Mouse (Mus musculus) kidney, embryonic 14.5 days (tissue): Measurements from ENCODE around the gene Cmtm8. TPM values are rescaled to one million over a fixed set of nuclear protein-coding genes. Genes with fewer than 3 reads are reported as not detected.

Experiments used
- ATAC-seq: fragments of 200-750 bp; cut with Nextera tagmentation; 2 replicates; pipeline ENCODE4 v1.8.0; 2017; ENCODE audit warnings: moderate number of reproducible peaks, mild to moderate bottlenecking, moderate TSS enrichment, moderate library complexity; ENCODE audit not compliant: low FRiP score, low TSS enrichment
- H3K27ac ChIP-seq: fragments of 300-500 bp; sonication (generic); 2 replicates; pipeline ENCODE4 v1.5.1; 2014; ENCODE audit warnings: low read depth, mild to moderate bottlenecking, low read length, moderate library complexity, mixed read lengths
- H3K27me3 ChIP-seq: fragments of 300-500 bp; sonication (generic); 2 replicates; pipeline ENCODE4 v1.6.1; 2014; ENCODE audit warnings: mild to moderate bottlenecking, low read length; ENCODE audit not compliant: control insufficient read depth, insufficient read depth
- H3K36me3 ChIP-seq: fragments of 300-500 bp; sonication (generic); 2 replicates; pipeline ENCODE4 v1.6.1; 2014; ENCODE audit warnings: low read length, mixed read lengths; ENCODE audit not compliant: control insufficient read depth, insufficient read depth
- H3K4me1 ChIP-seq: fragments of 300-500 bp; sonication (generic); 2 replicates; pipeline ENCODE4 v1.6.1; 2014; ENCODE audit warnings: low read length, mixed read lengths; ENCODE audit not compliant: control insufficient read depth, insufficient read depth
- H3K4me2 ChIP-seq: fragments of 300-500 bp; sonication (generic); replicated peaks from 2 replicates; pipeline ENCODE4 v1.6.1; 2014; ENCODE audit warnings: low read depth, mild to moderate bottlenecking, low read length
- H3K4me3 ChIP-seq: fragments of 300-500 bp; sonication (generic); 2 replicates; pipeline ENCODE4 v1.5.1; 2014; ENCODE audit warnings: mild to moderate bottlenecking, low read length
- H3K9ac ChIP-seq: fragments of 300-500 bp; sonication (generic); 2 replicates; pipeline ENCODE4 v1.6.1; 2014; ENCODE audit warnings: low read depth, mild to moderate bottlenecking, low read length, moderate library complexity
- H3K9me3 ChIP-seq: fragments of 300-500 bp; sonication (generic); 2 replicates; pipeline ENCODE4 v1.6.1; 2016; ENCODE audit warnings: low read length; ENCODE audit not compliant: control insufficient read depth
- WGBS: fragments of 180-500 bp; shearing (Covaris S2); extraction: QIAGEN DNeasy Blood & Tissue Kit; methylation state at CpG from one replicate; pipeline ENCODE4 v1.1.7; 2014; 5-methylcytosine and 5-hydroxymethylcytosine counted together
- polyA plus RNA-seq: library from polyadenylated mRNA; unstranded; fragments of >200 nt; fragmentation: Nextera tagmentation; extraction: Ambion mirVana; gene quantifications from 2 replicates; pipeline ENCODE4 v1.2.1, GENCODE M21; 2014

Gene Cmtm8
- polyA plus RNA-seq, 1 experiment from 2014 or later = 36.0 TPM

DNA sequence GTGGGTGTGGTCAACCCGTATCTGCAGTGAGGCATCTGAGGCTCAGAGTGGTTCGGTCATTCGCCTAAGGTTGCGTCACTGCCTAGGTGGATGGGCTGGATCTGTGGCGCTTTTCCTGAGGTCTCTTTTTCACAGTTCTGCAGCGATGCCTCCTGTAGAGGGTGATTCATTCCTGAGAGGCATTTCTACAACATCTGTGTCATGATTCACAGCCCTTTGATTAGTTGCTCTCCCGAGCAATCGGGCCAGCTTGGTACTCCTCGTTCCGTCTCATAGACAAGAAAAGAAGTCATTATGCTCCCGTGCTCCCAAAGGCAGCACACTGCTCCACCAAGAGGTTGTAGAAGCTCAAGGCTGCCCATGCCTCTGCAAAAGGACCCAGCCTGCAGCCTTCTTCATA, 11.4 kb upstream of the Cmtm8 start:
- H3K4me2 ChIP-seq = no peak overlapping the region
- no peak for ATAC-seq
- 39% methylated on average over 11 of the region's 11 CpGs for WGBS

DNA sequence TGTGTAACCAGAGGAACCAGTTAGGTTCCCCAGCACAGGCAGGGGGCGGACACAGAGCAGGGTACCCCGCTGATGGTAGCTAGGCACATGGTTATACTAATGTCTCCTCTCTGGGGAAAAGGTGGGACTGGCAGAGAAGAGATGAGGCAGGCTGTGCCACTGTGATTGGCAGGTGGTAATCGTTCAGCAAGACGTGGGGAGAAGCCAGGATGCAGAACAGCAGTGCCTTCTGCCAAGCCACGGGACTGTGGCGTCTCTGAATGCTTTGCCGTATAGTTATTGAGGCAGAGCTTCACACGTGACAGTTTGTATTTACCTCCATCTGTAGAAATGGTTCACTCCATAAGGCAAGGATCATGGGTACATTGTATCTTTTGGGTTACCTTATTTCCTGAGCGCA, 10.7 kb upstream of the Cmtm8 start:
- H3K27me3 ChIP-seq = no peaks in the 10 kb centered on the region
- H3K9ac ChIP-seq = no peak overlapping the region
- 77% methylated on average over 9 of the region's 9 CpGs for WGBS
- no peaks in the 10 kb centered on the region for H3K36me3 ChIP-seq
- H3K4me3 ChIP-seq = no peak overlapping the region
- ATAC-seq = no peak
- no peak overlapping the region for H3K27ac ChIP-seq
- H3K9me3 ChIP-seq = no peaks in the 10 kb centered on the region
- no peaks in the 10 kb centered on the region; the same call in 1 of the 2 replicates for H3K4me1 ChIP-seq
- no peak overlapping the region for H3K4me2 ChIP-seq

More for the DNA sequence above, 11.4 kb upstream of the Cmtm8 start:
- Histone ChIP-seq H3K4me3 (no peak overlapping the region), H3K27me3 (no peaks in the 10 kb centered on the region), H3K36me3 (no peaks in the 10 kb centered on the region), H3K27ac (no peak overlapping the region), H3K4me1 (no peaks in the 10 kb centered on the region; the same call in 1 of the 2 replicates), H3K9ac (no peak overlapping the region), H3K9me3 (no peaks in the 10 kb centered on the region)

DNA sequence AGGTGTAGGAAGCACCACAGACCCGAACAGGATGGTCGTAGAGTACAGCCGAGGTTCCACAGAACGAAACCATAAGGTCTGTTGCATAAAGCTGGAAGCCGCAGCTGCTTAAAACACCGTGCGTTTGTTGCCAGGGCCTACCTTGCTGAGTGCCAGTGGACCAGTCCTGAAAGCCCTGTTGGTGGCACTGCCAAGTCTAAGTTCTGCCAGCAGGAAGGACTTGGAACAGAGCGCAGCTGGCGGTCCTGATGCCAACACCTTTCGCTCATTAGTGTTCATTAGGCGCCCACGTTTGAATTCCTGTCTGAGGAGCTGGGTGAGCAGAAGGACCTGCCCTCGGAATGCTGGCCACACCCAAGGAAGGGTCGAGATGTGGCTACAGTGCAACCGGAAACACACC, 9.4 kb upstream of the Cmtm8 start:
- no peaks in the 10 kb centered on the region; the same call in 1 of the 2 replicates for H3K4me1 ChIP-seq
- no peak overlapping the region for H3K27ac ChIP-seq
- H3K36me3 ChIP-seq = no peaks in the 10 kb centered on the region
- H3K4me3 ChIP-seq = no peak overlapping the region
- H3K9me3 ChIP-seq = no peaks in the 10 kb centered on the region
- H3K4me2 ChIP-seq = no peak overlapping the region
- no peak overlapping the region for H3K9ac ChIP-seq
- WGBS = 85% methylated on average over 15 of the region's 15 CpGs
- ATAC-seq = no peak
- H3K27me3 ChIP-seq = no peaks in the 10 kb centered on the region

DNA sequence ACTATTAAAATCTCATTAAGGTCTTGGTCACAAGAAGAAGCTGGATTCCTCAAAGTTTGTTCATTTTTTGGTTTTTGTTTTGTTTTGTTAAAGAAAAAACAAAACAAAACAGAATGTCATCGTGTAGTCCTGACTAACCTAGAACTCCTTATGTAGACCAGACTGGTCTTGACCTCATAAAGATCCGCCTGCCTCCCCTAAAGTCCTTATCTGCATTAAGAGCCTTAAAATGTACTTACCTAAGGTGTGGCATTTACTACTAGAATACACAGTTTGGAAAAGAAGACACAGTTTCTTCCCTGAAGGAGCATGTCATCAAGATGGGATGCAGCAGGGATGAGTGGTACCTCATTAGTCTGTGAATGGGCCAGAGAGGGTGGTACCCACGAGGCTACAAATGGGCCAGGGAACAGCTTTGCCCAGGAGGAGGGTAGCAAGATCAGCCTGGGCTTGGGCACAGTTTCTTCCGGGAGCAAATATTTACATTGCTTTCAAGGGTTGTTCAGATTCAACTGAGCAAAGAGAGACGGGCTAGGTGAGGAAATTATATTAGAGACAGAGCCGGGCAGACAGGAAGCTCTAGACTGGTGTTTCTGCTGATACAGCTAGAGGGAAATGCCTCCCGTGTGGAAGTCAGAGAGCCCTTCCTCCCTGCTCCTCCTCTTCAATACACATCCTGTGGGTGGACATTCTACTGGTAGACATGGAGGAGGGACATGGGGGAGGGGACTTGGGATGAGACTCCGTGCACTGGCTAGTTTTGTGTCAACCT, 7.6 kb upstream of the Cmtm8 start:
- no peak for ATAC-seq
- Histone ChIP-seq H3K4me1 (no peaks in the 10 kb centered on the region; the same call in 1 of the 2 replicates), H3K4me3 (no peak overlapping the region), H3K27me3 (no peaks in the 10 kb centered on the region), H3K36me3 (no peaks in the 10 kb centered on the region), H3K9ac (no peak overlapping the region), H3K9me3 (no peaks in the 10 kb centered on the region), H3K4me2 (no peak overlapping the region), H3K27ac (no peak overlapping the region)
- 64% methylated on average over 8 of the region's 8 CpGs for WGBS

DNA sequence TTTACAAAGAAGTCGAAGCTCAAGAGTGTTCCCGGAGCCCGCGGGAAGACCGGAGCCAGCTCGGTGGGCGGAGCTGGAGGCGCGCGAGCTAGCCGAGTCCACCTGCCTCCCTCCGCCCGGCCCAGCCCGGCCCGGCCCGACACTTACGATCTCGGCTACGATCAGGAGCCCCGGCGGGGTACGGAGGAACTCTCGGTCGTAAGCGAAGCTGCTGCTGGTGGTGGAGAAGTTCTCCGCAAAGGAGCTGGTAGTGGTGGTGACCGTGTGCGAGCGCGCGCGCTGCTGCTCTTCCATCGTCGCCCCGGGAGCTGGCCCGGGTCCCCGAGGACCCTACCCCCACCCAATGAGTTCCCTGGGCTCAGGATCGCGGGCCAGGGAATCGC, 331 bp downstream of the Cmtm8 start:
- H3K4me3 ChIP-seq = peak overlapping the region; percentile 72
- ATAC-seq = peak; percentile 65
- peak overlapping the region; percentile 76 for H3K27ac ChIP-seq
- H3K36me3 ChIP-seq = no peaks in the 10 kb centered on the region
- no peaks in the 10 kb centered on the region for H3K4me1 ChIP-seq
- peaks cover 6% of the 10 kb centered on the region; the same call in 1 of the 2 replicates for H3K27me3 ChIP-seq
- WGBS = under 1% methylated on average over 40 of the region's 40 CpGs
- peak overlapping the region; percentile 94 for H3K4me2 ChIP-seq
- H3K9ac ChIP-seq = peak overlapping the region; percentile 67
- H3K9me3 ChIP-seq = no peaks in the 10 kb centered on the region

DNA sequence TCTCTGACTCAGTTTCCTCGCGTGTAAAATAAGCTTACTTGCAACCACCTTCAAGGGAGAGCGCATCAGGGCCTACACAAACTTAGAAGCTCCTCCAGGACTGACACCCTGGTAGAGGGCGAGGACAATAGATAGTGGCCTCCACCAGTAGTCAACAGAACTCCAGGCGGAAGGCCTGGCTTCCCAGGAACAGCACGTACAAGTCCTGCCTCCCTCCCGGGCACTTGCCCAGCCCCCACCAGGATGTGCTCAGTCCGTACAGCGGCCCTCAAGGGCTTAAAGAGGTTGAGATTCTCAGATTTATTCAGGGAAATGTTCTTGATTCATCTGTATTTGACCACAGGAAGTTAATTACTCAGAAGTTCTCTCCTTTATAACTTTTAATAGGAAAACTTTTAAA, 1.1 kb downstream of the Cmtm8 start:
- Histone ChIP-seq H3K9me3 (no peaks in the 10 kb centered on the region), H3K27me3 (peaks cover 6% of the 10 kb centered on the region; the same call in 1 of the 2 replicates), H3K4me2 (peak overlapping the region; percentile 94), H3K27ac (no peak overlapping the region), H3K36me3 (no peaks in the 10 kb centered on the region), H3K4me3 (peak overlapping the region; percentile 72), H3K9ac (peak overlapping the region; percentile 67; the same call in 1 of the 2 replicates), H3K4me1 (no peaks in the 10 kb centered on the region)
- no peak for ATAC-seq
- WGBS = 38% methylated on average over 9 of the region's 9 CpGs

DNA sequence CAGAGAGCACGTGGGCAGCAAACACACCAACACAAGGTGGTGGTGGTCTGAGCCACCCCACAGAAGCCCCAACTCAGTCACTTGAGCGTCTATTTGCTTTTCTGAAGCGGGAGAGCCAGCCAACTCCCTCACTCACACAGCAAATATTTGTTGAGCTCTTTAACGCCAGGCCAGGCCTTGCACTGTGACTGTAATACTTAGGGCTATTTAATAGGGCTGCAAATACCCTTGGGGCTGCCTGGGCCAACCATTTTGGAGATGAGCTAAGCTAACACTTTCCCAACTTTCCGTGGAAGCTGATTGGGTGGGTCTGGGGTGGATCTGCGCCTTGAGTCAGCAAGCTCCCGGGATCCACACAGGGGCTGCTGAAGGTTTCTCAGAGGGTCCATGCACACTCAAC, 1.7 kb downstream of the Cmtm8 start:
- Histone ChIP-seq H3K4me3 (peak overlapping the region; percentile 72; the same call in 1 of the 2 replicates), H3K9ac (0 out of 2 replicates have a peak overlapping the region, but pooled peaks have one; percentile 2)

DNA sequence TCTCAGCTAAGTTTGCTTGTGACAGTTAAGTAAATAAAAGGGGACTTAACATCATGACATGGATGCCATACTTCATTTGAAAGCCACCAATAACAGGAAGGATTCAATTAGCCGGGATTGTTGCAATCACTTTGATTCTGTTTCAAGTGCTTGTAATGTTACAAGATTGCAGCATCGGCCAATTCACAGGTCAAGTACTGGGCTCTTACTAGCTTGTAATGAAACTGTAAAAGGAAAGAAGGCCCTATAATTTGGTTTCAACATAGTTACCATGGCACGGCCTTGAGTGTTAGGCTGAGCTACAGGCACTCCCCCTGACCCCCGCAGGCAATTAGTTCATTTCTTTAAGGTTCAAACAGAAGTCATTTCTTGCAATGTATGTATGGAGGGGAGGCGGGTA, 5.1 kb downstream of the Cmtm8 start:
- no peaks in the 10 kb centered on the region for H3K36me3 ChIP-seq
- H3K9me3 ChIP-seq = no peaks in the 10 kb centered on the region
- no peak overlapping the region for H3K9ac ChIP-seq
- H3K4me2 ChIP-seq = no peak overlapping the region
- H3K4me3 ChIP-seq = no peak overlapping the region
- no peaks in the 10 kb centered on the region for H3K4me1 ChIP-seq
- H3K27ac ChIP-seq = no peak overlapping the region
- peaks cover 5% of the 10 kb centered on the region; the same call in 1 of the 2 replicates for H3K27me3 ChIP-seq
- WGBS = 65% methylated on average over 5 of the region's 5 CpGs
- no peak for ATAC-seq

More for the DNA sequence above, 1.7 kb downstream of the Cmtm8 start:
- no peak for ATAC-seq
- H3K27ac ChIP-seq = no peak overlapping the region
- no peaks in the 10 kb centered on the region for H3K36me3 ChIP-seq
- H3K4me1 ChIP-seq = no peaks in the 10 kb centered on the region
- peaks cover 6% of the 10 kb centered on the region; the same call in 1 of the 2 replicates for H3K27me3 ChIP-seq
- WGBS = 78% methylated on average over 7 of the region's 7 CpGs
- H3K4me2 ChIP-seq = peak overlapping the region; percentile 94; the same call in 1 of the 2 replicates
- H3K9me3 ChIP-seq = no peaks in the 10 kb centered on the region

DNA sequence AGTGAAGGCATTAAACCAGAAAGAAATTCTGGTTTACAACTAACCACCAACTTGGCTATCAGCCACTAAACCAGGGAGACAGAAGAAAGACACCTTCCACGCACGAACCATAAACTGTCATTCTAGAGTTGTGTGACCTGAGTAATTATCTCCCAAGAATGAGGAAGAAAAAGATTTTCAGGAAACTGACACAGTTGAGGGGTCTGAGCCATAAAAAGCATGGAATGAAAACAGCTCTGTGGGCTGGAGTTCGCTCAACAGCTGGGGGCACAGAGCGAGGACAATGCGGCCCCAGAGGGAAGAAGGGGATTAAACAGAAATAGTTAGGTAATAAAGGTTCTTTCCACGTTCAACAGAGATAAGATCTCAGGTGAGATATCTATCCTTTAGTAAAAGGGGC, 12.4 kb downstream of the Cmtm8 start:
- no peak overlapping the region for H3K4me3 ChIP-seq
- no peaks in the 10 kb centered on the region for H3K27me3 ChIP-seq
- no peak overlapping the region for H3K9ac ChIP-seq
- H3K4me1 ChIP-seq = peaks cover 9% of the 10 kb centered on the region; the same call in 1 of the 2 replicates
- no peaks in the 10 kb centered on the region for H3K9me3 ChIP-seq
- H3K4me2 ChIP-seq = no peak overlapping the region
- H3K27ac ChIP-seq = no peak overlapping the region
- H3K36me3 ChIP-seq = no peaks in the 10 kb centered on the region
- 20% methylated on average over 6 of the region's 6 CpGs for WGBS
- no peak for ATAC-seq
